Mouse (Mus musculus) yolk sac, embryonic 10.5 days (tissue): ENCODE data around the gene H2al1d.
"Not testable (repeated sequence)": the region's sequence is repeated elsewhere in the genome, so short reads cannot be mapped to it uniquely, and the experiment has no call there.

ENCODE experiments used
- DNase-seq: peaks from one replicate; pipeline ENCODE4 v3.0.0-alpha.2; 2017; ENCODE audit warnings: low spot score

The H2al1d gene

DNA sequence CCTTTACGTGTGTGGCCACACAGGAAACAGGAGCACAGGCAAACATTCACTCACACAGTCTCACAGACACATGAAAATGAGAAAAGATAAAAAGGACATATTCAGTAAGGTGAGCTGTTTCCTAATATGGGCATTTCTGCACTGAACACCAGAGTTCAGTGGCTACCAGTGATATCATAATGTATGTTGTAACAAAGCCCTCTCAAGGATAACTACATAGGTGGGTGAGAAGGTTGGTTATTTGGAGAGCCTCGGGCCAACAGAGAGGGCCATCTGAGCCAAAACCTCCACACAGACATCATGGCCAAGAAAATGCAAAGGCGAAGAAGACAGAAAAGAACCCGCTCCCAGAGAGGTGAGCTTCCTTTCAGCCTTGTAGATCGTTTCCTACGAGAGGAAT, at the start of gene H2al1d:
Gene H2al1d (plus strand): TSS at position 301 of the 400 bp plus-strand sequence.
- DNase-seq: not testable (repeated sequence)

DNA sequence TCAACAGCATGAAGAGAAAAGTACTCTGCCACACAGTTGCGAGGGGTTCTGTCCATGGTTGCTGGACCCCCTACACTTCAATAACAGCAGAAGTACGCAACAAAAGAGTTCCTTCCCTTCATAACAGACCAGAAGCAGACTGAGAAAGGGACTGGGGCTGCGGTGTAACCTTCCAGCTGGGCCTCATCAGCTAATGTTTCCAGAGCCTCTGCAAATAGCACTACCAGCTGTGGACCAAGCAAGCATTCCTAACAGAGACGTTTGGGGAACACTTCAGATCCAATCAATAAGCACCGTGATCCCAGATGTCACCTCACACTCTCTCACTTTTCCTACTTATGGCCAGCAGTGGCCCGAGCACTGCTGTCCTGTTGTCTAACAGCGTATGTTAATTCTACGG, 43.7 kb upstream of the H2al1d start:
- DNase-seq: no peak

DNA sequence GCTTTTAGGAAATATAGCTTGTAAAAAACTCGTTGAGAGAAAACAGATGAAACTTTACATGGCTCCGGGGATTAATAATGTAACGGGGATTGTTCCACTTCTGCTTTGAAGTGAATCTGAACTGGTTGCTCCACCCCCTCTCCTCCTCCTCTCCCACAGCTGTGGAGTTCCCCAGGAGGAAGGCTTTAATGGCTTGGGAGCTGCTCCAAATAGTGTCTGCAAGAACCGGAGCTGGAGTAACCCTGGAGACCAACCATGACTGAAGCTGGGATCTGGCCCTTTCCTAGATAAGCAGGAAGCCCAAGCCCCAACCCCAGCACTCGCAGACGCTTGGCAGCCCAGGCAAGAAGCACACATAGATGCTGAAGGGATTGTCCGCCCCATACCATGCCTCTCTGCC, 40.8 kb upstream of the H2al1d start:
- DNase-seq: no peak

DNA sequence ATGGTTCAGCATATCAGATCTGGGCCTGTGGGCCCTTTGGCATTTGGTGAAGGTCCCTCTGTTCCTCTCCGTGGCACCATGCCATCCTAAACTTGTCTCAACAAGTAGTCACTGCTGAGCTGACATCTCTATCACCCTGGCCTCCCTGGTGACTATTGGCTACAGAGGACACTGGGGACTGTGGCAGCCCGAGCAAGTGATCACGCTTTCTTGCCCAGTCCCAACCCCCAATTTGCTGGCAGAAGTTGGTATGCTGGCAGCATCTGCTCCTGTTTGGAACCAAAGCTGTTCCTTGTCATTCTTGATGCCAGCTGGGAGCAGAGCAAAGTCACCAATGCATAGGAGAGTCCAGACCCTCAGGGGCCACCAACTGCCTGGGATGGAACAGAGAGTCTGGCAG, 39.5 kb upstream of the H2al1d start:
- DNase-seq: no peak

DNA sequence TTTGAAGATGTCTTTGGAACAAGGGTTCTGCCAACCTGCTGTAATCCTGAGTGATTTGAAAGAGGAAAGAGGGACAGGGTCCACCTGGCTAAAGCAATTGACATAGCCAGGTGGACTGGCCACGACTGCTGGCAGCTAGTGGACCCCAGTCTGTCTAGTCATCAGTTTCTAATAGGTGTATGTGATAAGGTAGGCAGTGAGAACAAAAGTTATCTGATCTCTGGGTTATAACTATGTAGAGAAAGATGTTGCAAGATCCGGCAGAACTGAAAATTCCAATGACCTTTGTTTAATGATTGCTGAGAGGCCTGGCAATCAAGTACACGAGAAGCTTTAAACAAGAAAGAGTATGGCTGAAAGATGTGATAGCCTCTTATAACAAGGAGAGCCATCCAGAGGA, 35.4 kb upstream of the H2al1d start:
- no peak for DNase-seq

DNA sequence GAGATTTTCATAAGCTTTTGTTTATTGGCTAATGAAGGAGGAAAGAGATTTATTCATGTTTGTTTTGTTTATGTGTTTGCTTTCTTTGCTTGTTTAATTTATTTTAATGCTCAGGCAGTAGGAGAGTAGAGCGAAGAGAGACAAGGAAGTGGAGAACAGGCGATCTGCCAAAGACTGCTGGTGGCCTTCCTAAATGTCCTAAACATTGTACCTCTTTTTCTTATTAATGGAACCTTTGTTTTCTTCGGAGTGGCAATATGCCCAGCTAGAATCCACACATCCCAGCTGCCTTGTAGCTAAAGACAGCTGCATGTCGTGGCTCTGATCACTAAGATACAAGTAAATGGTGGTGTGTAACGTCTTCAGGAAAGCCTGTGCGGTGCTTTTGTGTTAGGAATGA, 31.5 kb upstream of the H2al1d start:
- DNase-seq: no peak

DNA sequence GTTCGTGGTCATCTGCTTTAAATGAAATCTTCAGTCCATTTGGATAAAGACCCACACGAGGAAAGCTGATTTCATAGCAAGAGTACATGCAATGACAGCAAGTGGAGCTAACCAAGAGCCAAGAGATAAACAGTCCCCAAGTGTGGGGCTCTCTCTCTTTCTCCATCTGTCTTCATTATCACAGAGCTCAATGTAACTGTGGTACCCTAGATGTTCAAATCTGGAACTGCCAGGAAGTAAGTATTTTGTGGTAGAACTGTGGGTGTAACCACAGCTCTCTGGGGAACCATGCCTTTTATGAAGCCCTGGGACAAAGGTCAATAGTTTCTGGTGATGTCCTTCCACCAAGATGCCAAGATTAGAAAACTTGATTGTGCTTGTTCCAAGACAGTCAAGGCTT, 27.9 kb upstream of the H2al1d start:
- DNase-seq: no peak

DNA sequence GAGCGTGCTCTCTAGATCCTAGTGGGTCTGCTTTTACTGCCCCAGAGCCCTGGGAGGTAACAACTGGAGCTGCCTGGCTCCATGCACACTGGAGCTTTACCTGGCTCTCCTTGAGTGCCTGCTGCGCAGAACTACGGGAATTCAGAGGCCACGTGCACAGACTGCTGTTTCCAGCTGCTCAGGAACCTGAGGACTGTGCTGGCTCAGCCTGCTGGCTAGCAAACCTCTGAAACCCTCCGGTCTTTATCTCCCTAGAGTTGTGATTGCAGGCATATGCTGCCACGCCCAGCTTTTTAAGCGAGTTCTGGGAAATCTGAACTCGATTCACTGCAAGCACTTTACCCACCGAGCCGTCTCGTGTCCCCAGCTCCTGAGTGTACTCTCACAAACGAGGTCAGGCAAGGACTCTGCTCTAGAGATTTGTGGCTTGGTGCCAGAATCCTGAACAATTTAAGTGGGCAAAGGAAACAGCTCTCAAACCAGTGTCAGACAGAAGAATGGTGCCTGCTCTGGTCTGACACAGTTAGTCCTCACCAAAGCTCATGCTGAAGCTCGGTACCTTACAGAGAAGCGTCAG, 20.2 kb upstream of the H2al1d start:
- DNase-seq: no peak

DNA sequence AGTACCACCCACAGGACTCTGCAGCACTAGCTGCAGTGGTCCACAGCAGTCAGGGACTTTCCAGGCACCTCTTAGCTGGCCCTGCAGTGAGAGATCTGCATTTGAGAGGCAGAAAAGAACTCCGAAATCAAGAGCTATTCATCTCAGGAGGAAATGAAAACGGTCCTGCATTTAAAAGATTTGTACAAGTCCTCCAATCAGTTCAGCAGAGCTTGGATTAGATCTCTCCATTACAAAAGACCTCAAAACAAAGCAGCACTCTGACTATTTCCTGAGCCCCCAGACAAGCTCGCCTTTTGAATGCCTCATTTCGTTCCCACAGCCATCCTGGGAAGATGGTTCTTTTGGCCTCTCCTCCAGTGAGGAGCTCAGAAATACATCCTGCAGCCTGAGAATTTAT, 19.4 kb upstream of the H2al1d start:
- no peak for DNase-seq

DNA sequence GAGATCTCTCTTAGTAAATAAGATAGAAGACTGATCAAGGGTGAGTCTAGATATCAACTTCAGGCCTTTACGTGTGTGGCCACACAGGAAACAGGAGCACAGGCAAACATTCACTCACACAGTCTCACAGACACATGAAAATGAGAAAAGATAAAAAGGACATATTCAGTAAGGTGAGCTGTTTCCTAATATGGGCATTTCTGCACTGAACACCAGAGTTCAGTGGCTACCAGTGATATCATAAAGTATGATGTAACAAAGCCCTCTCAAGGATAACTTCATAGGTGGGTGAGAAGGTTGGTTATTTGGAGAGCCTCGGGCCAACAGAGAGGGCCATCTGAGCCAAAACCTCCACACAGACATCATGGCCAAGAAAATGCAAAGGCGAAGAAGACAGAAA, 9.7 kb upstream of the H2al1d start, which contains the start of gene H2al1a:
Gene H2al1a (plus strand): TSS at position 301 of the 400 bp plus-strand sequence.
- DNase-seq: not testable (repeated sequence)

DNA sequence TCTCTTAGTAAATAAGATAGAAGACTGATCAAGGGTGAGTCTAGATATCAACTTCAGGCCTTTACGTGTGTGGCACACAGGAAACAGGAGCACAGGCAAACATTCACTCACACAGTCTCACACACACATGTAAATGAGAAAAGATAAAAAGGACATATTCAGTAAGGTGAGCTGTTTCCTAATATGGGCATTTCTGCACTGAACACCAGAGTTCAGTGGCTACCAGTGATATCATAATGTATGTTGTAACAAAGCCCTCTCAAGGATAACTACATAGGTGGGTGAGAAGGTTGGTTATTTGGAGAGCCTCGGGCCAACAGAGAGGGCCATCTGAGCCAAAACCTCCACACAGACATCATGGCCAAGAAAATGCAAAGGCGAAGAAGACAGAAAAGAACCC, 6.5 kb upstream of the H2al1d start, which contains the start of gene H2al1b:
Gene H2al1b (plus strand): TSS at position 301 of the 400 bp plus-strand sequence.
- DNase-seq: not testable (repeated sequence)

DNA sequence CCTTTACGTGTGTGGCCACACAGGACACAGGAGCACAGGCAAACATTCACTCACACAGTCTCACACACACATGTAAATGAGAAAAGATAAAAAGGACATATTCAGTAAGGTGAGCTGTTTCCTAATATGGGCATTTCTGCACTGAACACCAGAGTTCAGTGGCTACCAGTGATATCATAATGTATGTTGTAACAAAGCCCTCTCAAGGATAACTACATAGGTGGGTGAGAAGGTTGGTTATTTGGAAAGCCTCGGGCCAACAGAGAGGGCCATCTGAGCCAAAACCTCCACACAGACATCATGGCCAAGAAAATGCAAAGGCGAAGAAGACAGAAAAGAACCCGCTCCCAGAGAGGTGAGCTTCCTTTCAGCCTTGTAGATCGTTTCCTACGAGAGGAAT, 3.3 kb upstream of the H2al1d start, which contains the start of gene H2al1c:
Gene H2al1c (plus strand): TSS at position 301 of the 400 bp plus-strand sequence.
- DNase-seq: not testable (repeated sequence)

DNA sequence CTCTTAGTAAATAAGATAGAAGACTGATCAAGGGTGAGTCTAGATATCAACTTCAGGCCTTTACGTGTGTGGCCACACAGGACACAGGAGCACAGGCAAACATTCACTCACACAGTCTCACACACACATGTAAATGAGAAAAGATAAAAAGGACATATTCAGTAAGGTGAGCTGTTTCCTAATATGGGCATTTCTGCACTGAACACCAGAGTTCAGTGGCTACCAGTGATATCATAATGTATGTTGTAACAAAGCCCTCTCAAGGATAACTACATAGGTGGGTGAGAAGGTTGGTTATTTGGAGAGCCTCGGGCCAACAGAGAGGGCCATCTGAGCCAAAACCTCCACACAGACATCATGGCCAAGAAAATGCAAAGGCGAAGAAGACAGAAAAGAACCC, 3.0 kb downstream of the H2al1d start, which contains the start of gene H2al1e:
Gene H2al1e (plus strand): TSS at position 301 of the 400 bp plus-strand sequence.
- not testable (repeated sequence) for DNase-seq

DNA sequence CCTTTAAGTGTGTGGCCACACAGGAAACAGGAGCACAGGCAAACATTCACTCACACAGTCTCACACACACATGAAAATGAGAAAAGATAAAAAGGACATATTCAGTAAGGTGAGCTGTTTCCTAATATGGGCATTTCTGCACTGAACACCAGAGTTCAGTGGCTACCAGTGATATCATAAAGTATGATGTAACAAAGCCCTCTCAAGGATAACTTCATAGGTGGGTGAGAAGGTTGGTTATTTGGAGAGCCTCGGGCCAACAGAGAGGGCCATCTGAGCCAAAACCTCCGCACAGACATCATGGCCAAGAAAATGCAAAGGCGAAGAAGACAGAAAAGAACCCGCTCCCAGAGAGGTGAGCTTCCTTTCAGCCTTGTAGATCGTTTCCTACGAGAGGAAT, 6.2 kb downstream of the H2al1d start, which contains the start of gene H2al1f:
Gene H2al1f (plus strand): TSS at position 301 of the 400 bp plus-strand sequence.
- not testable (repeated sequence) for DNase-seq

DNA sequence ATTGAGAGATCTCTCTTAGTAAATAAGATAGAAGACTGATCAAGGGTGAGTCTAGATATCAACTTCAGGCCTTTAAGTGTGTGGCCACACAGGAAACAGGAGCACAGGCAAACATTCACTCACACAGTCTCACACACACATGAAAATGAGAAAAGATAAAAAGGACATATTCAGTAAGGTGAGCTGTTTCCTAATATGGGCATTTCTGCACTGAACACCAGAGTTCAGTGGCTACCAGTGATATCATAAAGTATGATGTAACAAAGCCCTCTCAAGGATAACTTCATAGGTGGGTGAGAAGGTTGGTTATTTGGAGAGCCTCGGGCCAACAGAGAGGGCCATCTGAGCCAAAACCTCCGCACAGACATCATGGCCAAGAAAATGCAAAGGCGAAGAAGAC, 9.3 kb downstream of the H2al1d start, which contains the start of gene H2al1g:
Gene H2al1g (plus strand): TSS at position 301 of the 400 bp plus-strand sequence.
- not testable (repeated sequence) for DNase-seq

DNA sequence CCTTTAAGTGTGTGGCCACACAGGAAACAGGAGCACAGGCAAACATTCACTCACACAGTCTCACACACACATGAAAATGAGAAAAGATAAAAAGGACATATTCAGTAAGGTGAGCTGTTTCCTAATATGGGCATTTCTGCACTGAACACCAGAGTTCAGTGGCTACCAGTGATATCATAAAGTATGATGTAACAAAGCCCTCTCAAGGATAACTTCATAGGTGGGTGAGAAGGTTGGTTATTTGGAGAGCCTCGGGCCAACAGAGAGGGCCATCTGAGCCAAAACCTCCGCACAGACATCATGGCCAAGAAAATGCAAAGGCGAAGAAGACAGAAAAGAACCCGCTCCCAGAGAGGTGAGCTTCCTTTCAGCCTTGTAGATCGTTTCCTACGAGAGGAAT, 12.6 kb downstream of the H2al1d start, which contains the start of gene H2al1h:
Gene H2al1h (plus strand): TSS at position 301 of the 400 bp plus-strand sequence.
- DNase-seq: not testable (repeated sequence)

DNA sequence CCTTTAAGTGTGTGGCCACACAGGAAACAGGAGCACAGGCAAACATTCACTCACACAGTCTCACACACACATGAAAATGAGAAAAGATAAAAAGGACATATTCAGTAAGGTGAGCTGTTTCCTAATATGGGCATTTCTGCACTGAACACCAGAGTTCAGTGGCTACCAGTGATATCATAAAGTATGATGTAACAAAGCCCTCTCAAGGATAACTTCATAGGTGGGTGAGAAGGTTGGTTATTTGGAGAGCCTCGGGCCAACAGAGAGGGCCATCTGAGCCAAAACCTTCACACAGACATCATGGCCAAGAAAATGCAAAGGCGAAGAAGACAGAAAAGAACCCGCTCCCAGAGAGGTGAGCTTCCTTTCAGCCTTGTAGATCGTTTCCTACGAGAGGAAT, 15.7 kb downstream of the H2al1d start, which contains the start of gene H2al1i:
Gene H2al1i (plus strand): TSS at position 301 of the 400 bp plus-strand sequence.
- not testable (repeated sequence) for DNase-seq

DNA sequence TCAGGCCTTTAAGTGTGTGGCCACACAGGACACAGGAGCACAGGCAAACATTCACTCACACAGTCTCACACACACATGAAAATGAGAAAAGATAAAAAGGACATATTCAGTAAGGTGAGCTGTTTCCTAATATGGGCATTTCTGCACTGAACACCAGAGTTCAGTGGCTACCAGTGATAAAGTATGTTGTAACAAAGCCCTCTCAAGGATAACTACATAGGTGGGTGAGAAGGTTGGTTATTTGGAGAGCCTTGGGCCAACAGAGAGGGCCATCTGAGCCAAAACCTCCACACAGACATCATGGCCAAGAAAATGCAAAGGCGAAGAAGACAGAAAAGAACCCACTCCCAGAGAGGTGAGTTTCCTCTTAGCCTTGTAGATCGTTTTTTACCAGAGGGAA, 18.9 kb downstream of the H2al1d start, which contains the start of gene H2al1j:
Gene H2al1j (plus strand): TSS at position 301 of the 400 bp plus-strand sequence.
- DNase-seq: not testable (repeated sequence)

DNA sequence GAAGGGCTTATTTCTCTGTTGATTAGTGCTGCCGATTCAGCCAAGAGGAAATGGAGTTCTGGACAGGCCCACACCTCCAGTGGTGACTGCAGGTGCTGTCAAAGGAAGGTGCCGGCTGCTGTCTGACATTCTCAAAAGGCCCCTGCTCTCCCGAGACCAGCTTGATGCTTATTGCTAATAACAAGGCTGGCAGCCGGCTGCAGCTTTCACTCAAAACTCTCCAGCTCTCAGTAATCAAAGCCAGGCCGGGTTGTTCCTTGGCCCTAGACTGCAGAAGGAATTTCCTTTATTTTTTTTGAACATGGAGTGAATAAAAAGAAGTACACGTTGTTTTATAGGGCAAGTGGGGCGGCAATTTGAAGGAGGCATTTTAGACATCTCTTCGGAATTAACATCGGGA, 37.1 kb downstream of the H2al1d start:
- DNase-seq: no peak

DNA sequence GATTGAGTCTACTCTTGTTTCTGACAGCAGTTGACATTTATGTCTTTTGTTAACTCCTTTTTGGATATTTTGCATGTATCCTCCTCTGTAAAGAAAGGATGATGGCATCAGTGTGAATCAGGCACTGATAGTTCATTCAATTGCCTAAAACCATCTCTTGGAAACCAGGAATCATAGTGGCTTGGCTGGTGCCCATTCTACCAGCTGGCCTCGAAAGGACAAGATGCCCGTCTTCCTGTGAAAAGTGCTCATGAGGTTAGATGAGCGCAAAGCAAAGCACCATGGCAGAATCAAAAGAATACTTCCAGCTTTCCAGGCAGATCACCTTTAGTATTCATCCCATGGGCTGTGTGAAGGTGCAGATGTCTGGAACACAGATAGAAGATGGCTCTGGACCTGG, 38.1 kb downstream of the H2al1d start:
- DNase-seq: no peak
